Comparison of ENCODE assay signal across 25 mouse cellular contexts in genomic region chrX:142721897-142722296, GRCm38 (mm10). TPM values are rescaled to one million over a fixed set of nuclear protein-coding genes. Genes with fewer than 3 reads are reported as not detected.
DNase-seq lines count a peak whose midpoint lies in the region; ATAC-seq and TF ChIP-seq lines count a peak whose summit lies in the region.
"Had no signal": no experiment of that assay in that cellular context is flagged by ENCODE, and none has a peak within 500 bp of the region (broad histone marks: within the 10 kb centered on the region; RNA-seq: fewer than 3 reads in every experiment).

No protein-coding gene starts in this region.

- H3K4me1 ChIP-seq in lung, postnatal 0 days (ENCODE audit: insufficient read depth, low read depth, low read length) = no peaks in the 10 kb centered on the region
- H3K4me1 ChIP-seq in intestine, postnatal 0 days (replicated peaks; ENCODE audit: control insufficient read depth, insufficient read depth, low read length) = no peaks in the 10 kb centered on the region
- H3K4me1 ChIP-seq in stomach, postnatal 0 days (replicated peaks; ENCODE audit: control insufficient read depth, insufficient read depth) = no peaks in the 10 kb centered on the region
- H3K4me1 ChIP-seq: embryonic facial prominence, embryonic 10.5 days; embryonic facial prominence, embryonic 12.5 days had no signal

- no peaks in the 10 kb centered on the region for H3K27me3 ChIP-seq in lung, postnatal 0 days (replicated peaks; ENCODE audit: insufficient read depth, low read length)
- no peaks in the 10 kb centered on the region for H3K27me3 ChIP-seq in intestine, postnatal 0 days (replicated peaks; ENCODE audit: control insufficient read depth, insufficient read depth, low read length)
- no peaks in the 10 kb centered on the region for H3K27me3 ChIP-seq in stomach, postnatal 0 days (ENCODE audit: control insufficient read depth, insufficient read depth, low read length)
- H3K27me3 ChIP-seq: CH12.LX; embryonic facial prominence, embryonic 12.5 days had no signal

- DNase-seq in lung, postnatal 0 days (ENCODE audit: low spot score) = no peak
- no peak for DNase-seq in lung, postnatal 36 days
- DNase-seq in stomach, postnatal 0 days (ENCODE audit: low spot score) = no peak
- DNase-seq in spleen, postnatal 10 days (ENCODE audit: low spot score in 2 of 2) = no peak
- DNase-seq in layer of hippocampus, postnatal 10 days (ENCODE audit: low spot score in 2 of 2) = no peak
- DNase-seq: adrenal gland, adult 8-10 months; adrenal gland, postnatal 14 days; adrenal gland, postnatal 36 days; B cell, adult 2 months; cerebellum, adult 11-12 months; cerebellum, adult 2 months; cerebellum, adult 9-10 months; cerebellum, postnatal 10 days; cerebellum, postnatal 25 days had no signal

- no peak overlapping the region for H3K4me3 ChIP-seq in lung, postnatal 0 days (ENCODE audit: low read depth, low read length)
- no peak overlapping the region for H3K4me3 ChIP-seq in intestine, postnatal 0 days (ENCODE audit: low read depth, low read length)
- H3K4me3 ChIP-seq in stomach, postnatal 0 days (ENCODE audit: low read depth, low read length) = no peak overlapping the region
- H3K4me3 ChIP-seq: embryonic facial prominence, embryonic 10.5 days; embryonic facial prominence, embryonic 12.5 days; forebrain, embryonic 12.5 days had no signal

- H3K27ac ChIP-seq in lung, postnatal 0 days (ENCODE audit: low read length) = no peak overlapping the region
- H3K27ac ChIP-seq in intestine, postnatal 0 days (ENCODE audit: low read depth, low read length) = no peak overlapping the region
- no peak overlapping the region for H3K27ac ChIP-seq in stomach, postnatal 0 days (replicated peaks)
- H3K27ac ChIP-seq: embryonic facial prominence, embryonic 10.5 days; embryonic facial prominence, embryonic 12.5 days; forebrain, embryonic 12.5 days had no signal

- H3K36me3 ChIP-seq in lung, postnatal 0 days (ENCODE audit: insufficient read depth, low read length) = no peaks in the 10 kb centered on the region
- H3K36me3 ChIP-seq in intestine, postnatal 0 days (ENCODE audit: control insufficient read depth, insufficient read depth) = no peaks in the 10 kb centered on the region
- H3K36me3 ChIP-seq in stomach, postnatal 0 days (ENCODE audit: control insufficient read depth, insufficient read depth, low read length) = no peaks in the 10 kb centered on the region
- H3K36me3 ChIP-seq: embryonic facial prominence, embryonic 12.5 days; forebrain, embryonic 12.5 days had no signal

- WGBS in lung, postnatal 0 days = 61% methylated on average over 3 of the region's 3 CpGs
- WGBS in intestine, postnatal 0 days = 65% methylated on average over 3 of the region's 3 CpGs
- WGBS in stomach, postnatal 0 days = 72% methylated on average over 3 of the region's 3 CpGs

- TF ChIP-seq CTCF in lung, postnatal 0 days (IDR thresholded peaks at IDR 0.05) = no peak
- TF ChIP-seq CTCF in intestine, postnatal 0 days (IDR thresholded peaks at IDR 0.05; ENCODE audit: low read depth) = no peak
- no peak for TF ChIP-seq CTCF in stomach, postnatal 0 days (IDR thresholded peaks at IDR 0.05; ENCODE audit: low read depth)

- ATAC-seq in lung, postnatal 0 days = peak; percentile 71
- 0 out of 2 replicates have a peak, but pooled peaks have one; percentile 38 for ATAC-seq in intestine, postnatal 0 days
- ATAC-seq in stomach, postnatal 0 days (ENCODE audit: low FRiP score, low TSS enrichment) = peak; percentile 73
- ATAC-seq: activated CD4-positive, CD25-positive, alpha-beta regulatory T cell, adult 4 months; CD4-positive, CD25-positive, alpha-beta regulatory T cell, adult 4 months; forebrain, embryonic 14.5 days; forebrain, embryonic 16.5 days; Patski had no signal

- H3K9ac ChIP-seq in lung, postnatal 0 days (replicated peaks; ENCODE audit: low read depth) = no peak overlapping the region
- no peak overlapping the region for H3K9ac ChIP-seq in intestine, postnatal 0 days (ENCODE audit: low read depth, low read length)
- H3K9ac ChIP-seq in stomach, postnatal 0 days (ENCODE audit: low read length) = no peak overlapping the region
- H3K9ac ChIP-seq: embryonic facial prominence, embryonic 12.5 days; forebrain, embryonic 12.5 days had no signal

- no peaks in the 10 kb centered on the region for H3K9me3 ChIP-seq in lung, postnatal 0 days (ENCODE audit: low read length)
- H3K9me3 ChIP-seq in intestine, postnatal 0 days (ENCODE audit: control insufficient read depth) = no peaks in the 10 kb centered on the region
- H3K9me3 ChIP-seq in stomach, postnatal 0 days (ENCODE audit: control insufficient read depth, low read length) = no peaks in the 10 kb centered on the region
- H3K9me3 ChIP-seq: embryonic facial prominence, embryonic 10.5 days; embryonic facial prominence, embryonic 12.5 days; forebrain, embryonic 12.5 days; G1E had no signal

- TF ChIP-seq EP300 in lung, postnatal 0 days (IDR thresholded peaks at IDR 0.05) = no peak
- no peak for TF ChIP-seq EP300 in stomach, postnatal 0 days (optimal IDR thresholded peaks at IDR 0.05)

- H3K4me2 ChIP-seq in lung, postnatal 0 days (replicated peaks; ENCODE audit: low read depth, low read length) = no peak overlapping the region
- H3K4me2 ChIP-seq in intestine, postnatal 0 days (replicated peaks; ENCODE audit: low read depth) = no peak overlapping the region
- no peak overlapping the region for H3K4me2 ChIP-seq in stomach, postnatal 0 days (replicated peaks; ENCODE audit: low read depth)
- H3K4me2 ChIP-seq: embryonic facial prominence, embryonic 12.5 days; forebrain, embryonic 12.5 days had no signal

RNA-seq across cellular contexts. Expression of gene Tmem164, which starts 40.7 kb away (rescaled TPM):
- polyA plus RNA-seq in lung, postnatal 0 days (2015; fragmentation: Nextera tagmentation; extraction: Ambion mirVana) = 47.4 and 48.4 TPM in 2 replicates
- polyA plus RNA-seq in intestine, postnatal 0 days (2015; fragmentation: Nextera tagmentation; extraction: Ambion mirVana) = 14.3 and 15.3 TPM in 2 replicates
- 29.9 and 32.4 TPM in 2 replicates for polyA plus RNA-seq in stomach, postnatal 0 days (2015; fragmentation: Nextera tagmentation; extraction: Ambion mirVana)
- total RNA-seq in layer of hippocampus, postnatal 10 days (2021) = 10 to 100 TPM; 30.2 to 31.1 TPM
